Mouse (Mus musculus) liver, adult 2 months (tissue): ENCODE measurements at regions not wholly inside any gene's neighbourhood (a gene's known extent, or its start where the extent isn't known, plus 50 kb on each side); places are given as distances from the start of the nearest gene placed in this dataset.

Source experiments
- DNase-seq: peaks from one replicate; pipeline ENCODE4 v3.0.0-alpha.2; 2011; ENCODE audit warnings: low read depth, low spot score; ENCODE audit errors: extremely low read depth
- H3K27ac ChIP-seq: fragments of 200-500 bp; replicated peaks from 2 replicates; pipeline ENCODE4 v1.5.1; 2012; ENCODE audit warnings: low read depth, mild to moderate bottlenecking, control low read depth, inconsistent platforms, low read length; ENCODE audit not compliant: insufficient read depth
- H3K27me3 ChIP-seq: fragments of 200-500 bp; 2 replicates; pipeline ENCODE4 v1.6.1; 2012; ENCODE audit warnings: mild to moderate bottlenecking, moderate library complexity, low read length, inconsistent platforms; ENCODE audit not compliant: control insufficient read depth, insufficient read depth
- H3K36me3 ChIP-seq: fragments of 200-500 bp; 2 replicates; pipeline ENCODE4 v1.6.1; 2012; ENCODE audit warnings: low read length, inconsistent platforms; ENCODE audit not compliant: control insufficient read depth, insufficient read depth
- H3K4me1 ChIP-seq: fragments of 200-500 bp; 2 replicates; pipeline ENCODE4 v1.6.1; 2011; ENCODE audit warnings: low read length; ENCODE audit not compliant: control insufficient read depth, insufficient read depth
- H3K4me3 ChIP-seq: fragments of 200-500 bp; 2 replicates; pipeline ENCODE4 v1.5.1; 2011; ENCODE audit warnings: low read depth, mild to moderate bottlenecking, control low read depth, low read length, moderate library complexity; ENCODE audit not compliant: insufficient read depth
- H3K79me2 ChIP-seq: fragments of 200-500 bp; 2 replicates; pipeline ENCODE4 v1.6.1; 2012; ENCODE audit warnings: inconsistent platforms, mild to moderate bottlenecking, low read length, moderate library complexity; ENCODE audit not compliant: control insufficient read depth, insufficient read depth
- H3K9ac ChIP-seq: fragments of 200-500 bp; 2 replicates; pipeline ENCODE4 v1.6.1; 2012; ENCODE audit warnings: low read depth, mild to moderate bottlenecking, control low read depth, inconsistent platforms, low read length
- CTCF ChIP-seq: fragments of 200-500 bp; IDR thresholded peaks from 2 replicates; pipeline ENCODE4 v1.5.1; 2011; ENCODE audit warnings: low read depth, low read length, control low read depth
- POLR2A ChIP-seq: fragments of 200-500 bp; IDR thresholded peaks from 2 replicates; pipeline ENCODE4 v1.6.1; 2011; ENCODE audit warnings: low read length, control low read depth; ENCODE audit not compliant: insufficient read depth; ENCODE audit errors: extremely low read depth
- WGBS: fragments of 180-500 bp; shearing (Covaris S2); methylation state at CpG from one replicate; pipeline ENCODE4 v1.1.7; 2018; 5-methylcytosine and 5-hydroxymethylcytosine counted together

GRCm38 (mm10) chr12:113257243-113257642 lies 71.5 kb downstream of the Tmem121 start:
- H3K4me1 ChIP-seq, result peaks cover 5% of the 10 kb centered on the region
- no peak for DNase-seq
- H3K27ac ChIP-seq, result no peak overlapping the region
- no peaks in the 10 kb centered on the region for H3K79me2 ChIP-seq
- H3K4me3 ChIP-seq, result no peak overlapping the region
- no peak for TF ChIP-seq POLR2A
- no peak for TF ChIP-seq CTCF
- no peak overlapping the region for H3K9ac ChIP-seq
- no peaks in the 10 kb centered on the region for H3K36me3 ChIP-seq
- WGBS, result 65% methylated on average over 2 of the region's 2 CpGs
- H3K27me3 ChIP-seq, result no peaks in the 10 kb centered on the region

DNA sequence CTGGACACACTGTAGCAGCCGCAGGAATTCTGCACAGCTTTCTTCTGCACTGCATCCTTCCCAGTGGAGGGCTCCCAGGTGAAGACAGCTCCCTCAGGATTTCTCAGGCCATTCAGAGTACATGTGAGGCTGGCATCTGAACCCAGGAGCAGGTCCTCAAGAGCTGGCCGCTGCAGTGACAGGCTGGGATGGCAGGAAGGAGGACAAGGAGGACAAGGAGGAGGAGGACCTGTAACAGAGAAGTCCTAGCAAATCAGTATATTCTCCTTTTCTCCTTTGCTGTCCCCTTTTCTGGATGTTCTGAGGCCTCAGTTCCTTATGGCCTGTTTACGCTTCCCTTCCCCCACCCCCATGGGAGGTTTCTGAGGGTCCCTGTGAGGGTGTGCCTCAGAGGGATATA lies 73.7 kb downstream of the Tmem121 start:
- Histone ChIP-seq H3K36me3 (no peaks in the 10 kb centered on the region), H3K27ac (no peak overlapping the region), H3K4me3 (no peak overlapping the region), H3K9ac (no peak overlapping the region), H3K4me1 (peaks cover 5% of the 10 kb centered on the region), H3K27me3 (no peaks in the 10 kb centered on the region), H3K79me2 (no peaks in the 10 kb centered on the region)
- WGBS, result 74% methylated on average over 3 of the region's 3 CpGs
- DNase-seq, result no peak
- no peak for TF ChIP-seq POLR2A
- TF ChIP-seq CTCF, result no peak

DNA sequence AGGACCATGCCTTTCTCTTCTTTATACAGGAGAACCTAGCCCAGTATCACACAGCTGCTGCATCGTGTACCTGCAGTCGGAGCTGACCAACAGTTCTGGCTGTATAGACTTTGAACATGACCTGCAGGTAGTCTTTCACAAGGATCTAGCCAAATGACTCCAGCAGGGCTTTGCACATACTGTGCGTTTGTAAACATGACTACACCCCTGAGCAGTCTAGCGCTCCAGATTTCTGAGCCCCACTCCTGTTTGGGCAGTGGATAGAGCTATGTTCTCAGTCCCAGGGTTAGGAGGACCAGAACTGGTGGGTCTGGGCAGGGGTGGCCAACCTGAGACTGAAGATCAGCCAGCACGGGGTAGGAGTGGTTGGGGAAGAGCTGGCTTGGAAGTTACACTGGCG lies 74.6 kb downstream of the Tmem121 start:
- 63% methylated on average over 6 of the region's 6 CpGs for WGBS
- H3K27ac ChIP-seq, result no peak overlapping the region
- peak; percentile 14 for DNase-seq
- H3K27me3 ChIP-seq, result no peaks in the 10 kb centered on the region
- TF ChIP-seq CTCF (no peak), POLR2A (no peak)
- H3K79me2 ChIP-seq, result no peaks in the 10 kb centered on the region
- no peak overlapping the region for H3K9ac ChIP-seq
- peaks cover 3% of the 10 kb centered on the region; the same call in 1 of the 2 replicates for H3K4me1 ChIP-seq
- no peaks in the 10 kb centered on the region for H3K36me3 ChIP-seq
- H3K4me3 ChIP-seq, result no peak overlapping the region

- TF ChIP-seq POLR2A, result no peak
- no peak for TF ChIP-seq CTCF
- no peak for DNase-seq
- H3K9ac ChIP-seq, result no peak overlapping the region
- H3K79me2 ChIP-seq, result no peaks in the 10 kb centered on the region
- WGBS, result 83% methylated on average over 2 of the region's 2 CpGs
- H3K27me3 ChIP-seq, result no peaks in the 10 kb centered on the region
- H3K4me3 ChIP-seq, result no peak overlapping the region
- no peaks in the 10 kb centered on the region for H3K4me1 ChIP-seq
- H3K36me3 ChIP-seq, result no peaks in the 10 kb centered on the region
- no peak overlapping the region for H3K27ac ChIP-seq
Observed at GRCm38 (mm10) chr12:113275934-113276333, 90.2 kb downstream of the Tmem121 start.

DNA sequence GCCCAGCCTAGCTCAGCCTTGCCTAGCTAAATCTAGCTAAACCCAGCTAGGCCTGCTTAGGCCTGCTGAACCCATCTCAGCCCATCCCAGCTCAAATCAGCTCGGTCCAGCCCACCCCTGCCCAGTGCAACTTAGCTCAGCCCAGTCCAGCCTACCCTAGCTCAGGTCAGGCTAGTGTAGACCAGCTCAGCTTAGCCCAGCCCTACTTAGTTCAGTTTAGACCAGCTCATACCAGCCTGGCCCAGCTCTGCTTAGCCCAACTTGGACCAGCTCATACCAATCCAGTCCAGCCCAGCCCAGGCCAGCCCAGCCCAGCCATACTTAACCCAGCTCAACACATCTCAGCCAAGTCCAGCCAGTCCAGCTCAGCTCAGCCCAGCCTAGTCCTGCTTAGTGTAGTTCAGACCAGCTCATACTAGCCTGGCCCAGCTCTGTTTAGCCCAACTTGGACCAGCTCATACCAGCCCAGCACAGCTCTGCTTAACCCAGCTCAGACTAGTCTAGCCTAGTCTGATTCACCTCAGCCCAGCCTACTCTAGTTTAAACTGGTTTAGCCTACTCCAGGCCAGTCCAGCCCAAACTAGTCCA lies 90.7 kb downstream of the Tmem121 start:
- Histone ChIP-seq H3K27ac (no peak overlapping the region), H3K79me2 (no peaks in the 10 kb centered on the region), H3K9ac (no peak overlapping the region), H3K27me3 (no peaks in the 10 kb centered on the region), H3K4me1 (no peaks in the 10 kb centered on the region), H3K36me3 (no peaks in the 10 kb centered on the region), H3K4me3 (no peak overlapping the region)
- no peak for TF ChIP-seq CTCF
- TF ChIP-seq POLR2A, result no peak
- WGBS, result 83% methylated on average over 1 of the region's 1 CpGs
- no peak for DNase-seq

DNA sequence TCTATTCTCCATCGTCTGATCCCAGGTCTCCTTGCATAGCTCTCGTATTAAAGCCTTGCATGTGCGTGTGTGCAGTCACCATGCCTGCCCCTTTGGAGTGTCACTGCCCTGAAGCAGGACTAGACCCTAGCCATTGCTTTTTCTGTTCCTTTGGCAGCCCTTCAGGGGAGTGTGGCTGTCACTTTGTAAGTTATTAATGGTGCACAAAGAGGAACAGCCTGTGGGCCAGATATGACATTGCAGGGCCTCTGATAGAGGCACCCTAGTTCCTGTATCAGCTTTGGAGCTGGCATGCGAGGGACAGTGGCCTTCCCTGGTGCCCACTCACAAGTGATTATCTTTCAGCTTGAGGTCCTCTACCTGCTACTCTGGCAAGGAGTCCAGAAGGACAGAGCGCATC lies 92.0 kb downstream of the Tmem121 start:
- TF ChIP-seq POLR2A (no peak), CTCF (no peak)
- no peak overlapping the region for H3K4me3 ChIP-seq
- H3K36me3 ChIP-seq, result no peaks in the 10 kb centered on the region
- H3K4me1 ChIP-seq, result no peaks in the 10 kb centered on the region
- no peaks in the 10 kb centered on the region for H3K79me2 ChIP-seq
- no peaks in the 10 kb centered on the region for H3K27me3 ChIP-seq
- 81% methylated on average over 5 of the region's 5 CpGs for WGBS
- DNase-seq, result no peak
- H3K27ac ChIP-seq, result no peak overlapping the region
- no peak overlapping the region for H3K9ac ChIP-seq
